Mouse (Mus musculus) liver, postnatal 0 days (tissue): ENCODE measurements at regions not wholly inside any gene's neighbourhood (a gene's known extent, or its start where the extent isn't known, plus 50 kb on each side); places are given as distances from the start of the nearest gene placed in this dataset.

Experiments
- ATAC-seq: fragments of 200-750 bp; cut with Nextera tagmentation; 2 replicates; pipeline ENCODE4 v1.8.0; 2017; ENCODE audit warnings: mild to moderate bottlenecking, moderate library complexity
- DNase-seq: peaks from one replicate; pipeline ENCODE4 v3.0.0-alpha.2; 2016
- H3K27ac ChIP-seq: fragments of 300-500 bp; sonication (generic); 2 replicates; pipeline ENCODE4 v1.5.1; 2014; ENCODE audit warnings: antibody characterized with exemption, moderate library complexity, mild to moderate bottlenecking, low read depth
- H3K27me3 ChIP-seq: fragments of 300-500 bp; sonication (generic); 2 replicates; pipeline ENCODE4 v1.6.1; 2014; ENCODE audit warnings: low read length, control low read depth, mixed read lengths; ENCODE audit not compliant: insufficient read depth
- H3K36me3 ChIP-seq: fragments of 300-500 bp; sonication (generic); replicated peaks from 2 replicates; pipeline ENCODE4 v1.6.1; 2014; ENCODE audit warnings: mild to moderate bottlenecking, control low read depth, low read length, moderate library complexity, mixed read lengths; ENCODE audit not compliant: insufficient read depth
- H3K4me1 ChIP-seq: fragments of 300-500 bp; sonication (generic); 2 replicates; pipeline ENCODE4 v1.6.1; 2014; ENCODE audit warnings: antibody characterized with exemption, mild to moderate bottlenecking, control low read depth; ENCODE audit not compliant: insufficient read depth
- H3K4me2 ChIP-seq: fragments of 300-500 bp; sonication (generic); 2 replicates; pipeline ENCODE4 v1.6.1; 2014; ENCODE audit warnings: low read depth, mild to moderate bottlenecking, low read length, moderate library complexity, mixed read lengths
- H3K4me3 ChIP-seq: fragments of 300-500 bp; sonication (generic); 2 replicates; pipeline ENCODE4 v1.5.1; 2014; ENCODE audit warnings: low read depth, low read length
- H3K9ac ChIP-seq: fragments of 300-500 bp; sonication (generic); replicated peaks from 2 replicates; pipeline ENCODE4 v1.6.1; 2014; ENCODE audit warnings: mild to moderate bottlenecking, moderate library complexity
- H3K9me3 ChIP-seq: fragments of 300-500 bp; sonication (generic); 2 replicates; pipeline ENCODE4 v1.6.1; 2016; ENCODE audit warnings: mild to moderate bottlenecking, control low read depth, low read length, mixed read lengths
- CTCF ChIP-seq: sonication (generic); IDR thresholded peaks from 2 replicates; pipeline ENCODE4 v1.5.1; 2016; ENCODE audit warnings: antibody characterized with exemption, low read depth
- EP300 ChIP-seq: IDR thresholded peaks from 2 replicates; pipeline ENCODE4 v1.6.1; 2016; ENCODE audit warnings: antibody characterized with exemption, low read depth, mild to moderate bottlenecking
- WGBS: fragments of 180-500 bp; shearing (Covaris S2); extraction: QIAGEN DNeasy Blood & Tissue Kit; methylation state at CpG from one replicate; pipeline ENCODE4 v1.1.7; 2014; ENCODE audit not compliant: insufficient replicate concordance; 5-methylcytosine and 5-hydroxymethylcytosine counted together

GRCm38 (mm10) chr11:12516374-12516773, 51.6 kb upstream of the Cobl start:
- WGBS, result 75% methylated on average over 2 of the region's 2 CpGs
- no peak for DNase-seq
- TF ChIP-seq CTCF (peak; percentile 13; the same call in 1 of the 2 replicates), EP300 (no peak)

More at GRCm38 (mm10) chr11:12516374-12516773, 51.6 kb upstream of the Cobl start:
- H3K4me3 ChIP-seq, result no peak overlapping the region
- no peaks in the 10 kb centered on the region for H3K9me3 ChIP-seq
- H3K4me2 ChIP-seq, result no peak overlapping the region
- no peak overlapping the region for H3K9ac ChIP-seq
- no peaks in the 10 kb centered on the region for H3K27me3 ChIP-seq
- no peaks in the 10 kb centered on the region for H3K4me1 ChIP-seq
- no peak for ATAC-seq
- no peak overlapping the region for H3K27ac ChIP-seq
- H3K36me3 ChIP-seq, result no peaks in the 10 kb centered on the region
